In genomic region chr16:10313646-10314088, GRCm38 (mm10) we compare ENCODE assay signal across 8 mouse cellular contexts. TPM values are rescaled to one million over a fixed set of nuclear protein-coding genes. Genes with fewer than 3 reads are reported as not detected.
A peak's percentile ranks its signal among the peaks of the same experiment; 100 is the strongest.
DNase-seq lines count a peak whose midpoint lies in the region; ATAC-seq and TF ChIP-seq lines count a peak whose summit lies in the region.

Gene Emp2 (minus strand): TSS chr16:10313968.

- under 1% methylated on average over 35 of the region's 40 CpGs for WGBS in intestine, embryonic 14.5 days
- WGBS in limb, embryonic 11.5 days = under 1% methylated on average over 26 of the region's 40 CpGs
- 2% methylated on average over 14 of the region's 40 CpGs for WGBS in midbrain, embryonic 12.5 days

- DNase-seq in gastrocnemius, postnatal 36 days = peak; percentile 43 to 54
- peak; percentile 75 for DNase-seq in intestine, embryonic 14.5 days (ENCODE audit: low spot score)
- peak; percentile 66 for DNase-seq in limb, embryonic 11.5 days (ENCODE audit: low spot score)
- no peak for DNase-seq in cerebellum, adult 18-20 months

- TF ChIP-seq EP300 in ES-Bruce4 (IDR thresholded peaks at IDR 0.05; ENCODE audit: insufficient read depth, low read depth, low read length) = no peak

- H3K9me3 ChIP-seq in ES-Bruce4 (replicated peaks; ENCODE audit: control insufficient read depth, insufficient read depth, low read length, poor library complexity, severe bottlenecking) = no peaks in the 10 kb centered on the region
- no peaks in the 10 kb centered on the region for H3K9me3 ChIP-seq in intestine, embryonic 14.5 days (ENCODE audit: control insufficient read depth, low read length)
- no peaks in the 10 kb centered on the region for H3K9me3 ChIP-seq in limb, embryonic 11.5 days (ENCODE audit: control insufficient read depth, low read length)
- H3K9me3 ChIP-seq in midbrain, embryonic 12.5 days = no peaks in the 10 kb centered on the region

- H3K4me3 ChIP-seq in ES-Bruce4 (ENCODE audit: low read depth, low read length) = peak within 1 kb of the TSS; percentile 56
- H3K4me3 ChIP-seq in brown adipose tissue, adult 24 weeks (ENCODE audit: insufficient read depth, low read depth, low read length) = peak within 1 kb of the TSS; percentile 75
- H3K4me3 ChIP-seq in intestine, embryonic 14.5 days (ENCODE audit: low read depth, low read length) = peak within 1 kb of the TSS; percentile 53
- peak within 1 kb of the TSS; percentile 37 for H3K4me3 ChIP-seq in limb, embryonic 11.5 days (ENCODE audit: low read depth, low read length)
- peak within 1 kb of the TSS; percentile 50 for H3K4me3 ChIP-seq in midbrain, embryonic 12.5 days
- peak within 1 kb of the TSS; percentile 79 for H3K4me3 ChIP-seq in testis, adult 2 months (ENCODE audit: control insufficient read depth, low read depth, low read length)

- H3K27ac ChIP-seq in ES-Bruce4 (ENCODE audit: insufficient read depth, low read length) = no peak within 1 kb of the TSS
- H3K27ac ChIP-seq in brown adipose tissue, adult 24 weeks (replicated peaks; ENCODE audit: low read depth, low read length) = no peak within 1 kb of the TSS
- no peak within 1 kb of the TSS for H3K27ac ChIP-seq in intestine, embryonic 14.5 days (ENCODE audit: low read depth)
- no peak within 1 kb of the TSS for H3K27ac ChIP-seq in limb, embryonic 11.5 days (replicated peaks; ENCODE audit: low read depth, low read length)
- no peak within 1 kb of the TSS for H3K27ac ChIP-seq in midbrain, embryonic 12.5 days (replicated peaks)
- H3K27ac ChIP-seq in testis, adult 2 months (ENCODE audit: control insufficient read depth, insufficient read depth, low read depth, low read length) = no peak within 1 kb of the TSS

- H3K9ac ChIP-seq in ES-Bruce4 (ENCODE audit: low read depth, poor library complexity, severe bottlenecking) = peak within 1 kb of the TSS; percentile 33
- peak within 1 kb of the TSS; percentile 49 for H3K9ac ChIP-seq in intestine, embryonic 14.5 days (ENCODE audit: low read length)
- H3K9ac ChIP-seq in limb, embryonic 11.5 days (ENCODE audit: low read length) = peak within 1 kb of the TSS; percentile 58
- peak within 1 kb of the TSS; percentile 40 for H3K9ac ChIP-seq in midbrain, embryonic 12.5 days (replicated peaks)

- peaks cover 2% of the 10 kb centered on the region for H3K4me1 ChIP-seq in ES-Bruce4 (ENCODE audit: control insufficient read depth, insufficient read depth, low read length)
- H3K4me1 ChIP-seq in brown adipose tissue, adult 24 weeks (ENCODE audit: control insufficient read depth, insufficient read depth, insufficient read length, low read length) = no peaks in the 10 kb centered on the region
- H3K4me1 ChIP-seq in intestine, embryonic 14.5 days (replicated peaks; ENCODE audit: control insufficient read depth, insufficient read depth, low read length) = peaks cover 8% of the 10 kb centered on the region; the same call in 1 of the 2 replicates
- peaks cover 9% of the 10 kb centered on the region for H3K4me1 ChIP-seq in limb, embryonic 11.5 days (ENCODE audit: control insufficient read depth, insufficient read depth, low read length)
- peaks cover 7% of the 10 kb centered on the region; the same call in 1 of the 2 replicates for H3K4me1 ChIP-seq in midbrain, embryonic 12.5 days
- peaks cover 9% of the 10 kb centered on the region for H3K4me1 ChIP-seq in testis, adult 2 months (ENCODE audit: control insufficient read depth, insufficient read depth, low read length)

- peaks cover 2% of the 10 kb centered on the region; the same call in 1 of the 2 replicates for H3K27me3 ChIP-seq in ES-Bruce4 (ENCODE audit: control insufficient read depth, insufficient read depth, low read length, poor library complexity, severe bottlenecking)
- H3K27me3 ChIP-seq in intestine, embryonic 14.5 days (replicated peaks; ENCODE audit: control insufficient read depth, insufficient read depth, low read length) = no peaks in the 10 kb centered on the region
- H3K27me3 ChIP-seq in limb, embryonic 11.5 days (ENCODE audit: control insufficient read depth, insufficient read depth, low read length) = peaks cover 6% of the 10 kb centered on the region; the same call in 1 of the 2 replicates
- H3K27me3 ChIP-seq in midbrain, embryonic 12.5 days = peaks cover 35% of the 10 kb centered on the region
- no peaks in the 10 kb centered on the region for H3K27me3 ChIP-seq in testis, adult 2 months (ENCODE audit: control insufficient read depth, insufficient read depth, low read length)

- TF ChIP-seq CTCF in ES-Bruce4 (IDR thresholded peaks at IDR 0.05; ENCODE audit: low read depth, low read length) = no peak
- TF ChIP-seq CTCF in testis, adult 2 months (IDR thresholded peaks at IDR 0.05; ENCODE audit: control insufficient read depth, insufficient read depth, insufficient replicate concordance, low read depth, low read length) = no peak

- intact Hi-C loops in gastrocnemius, postnatal 36 days (cut with DNase I) = no loop called here

- ATAC-seq in intestine, embryonic 14.5 days (replicated peaks; ENCODE audit: low FRiP score, low TSS enrichment, low read depth) = peak; percentile 90
- ATAC-seq in limb, embryonic 11.5 days (ENCODE audit: insufficient number of reproducible peaks, low FRiP score, low TSS enrichment, low read depth) = peak; percentile 67; the same call in 1 of the 2 replicates
- peak; percentile 86 for ATAC-seq in midbrain, embryonic 12.5 days (ENCODE audit: low FRiP score, low read depth)

- TF ChIP-seq POLR2A in ES-Bruce4 (IDR thresholded peaks at IDR 0.05; ENCODE audit: insufficient read depth, low read length) = no peak
- no peak for TF ChIP-seq POLR2A in testis, adult 2 months (IDR thresholded peaks at IDR 0.05; ENCODE audit: control insufficient read depth, low read depth, low read length)

- H3K36me3 ChIP-seq in ES-Bruce4 (ENCODE audit: control insufficient read depth, insufficient read depth, low read length, poor library complexity, severe bottlenecking) = no peaks in the 10 kb centered on the region
- H3K36me3 ChIP-seq in intestine, embryonic 14.5 days (ENCODE audit: control insufficient read depth, insufficient read depth, low read length) = no peaks in the 10 kb centered on the region
- H3K36me3 ChIP-seq in limb, embryonic 11.5 days (ENCODE audit: control insufficient read depth, insufficient read depth, low read length) = no peaks in the 10 kb centered on the region
- H3K36me3 ChIP-seq in midbrain, embryonic 12.5 days = no peaks in the 10 kb centered on the region
- no peaks in the 10 kb centered on the region for H3K36me3 ChIP-seq in testis, adult 2 months (ENCODE audit: control insufficient read depth, insufficient read depth, low read length)

- peak within 1 kb of the TSS; percentile 89 for H3K4me2 ChIP-seq in intestine, embryonic 14.5 days (ENCODE audit: low read length)
- peak within 1 kb of the TSS; percentile 87 for H3K4me2 ChIP-seq in limb, embryonic 11.5 days (ENCODE audit: low read depth, severe bottlenecking)
- peak within 1 kb of the TSS; percentile 89 for H3K4me2 ChIP-seq in midbrain, embryonic 12.5 days (replicated peaks)

RNA-seq across cellular contexts. Expression of gene Emp2, which starts in this region (rescaled TPM):
- 22.3 and 22.7 TPM in 2 replicates for polyA plus RNA-seq in ES-Bruce4 (2011; ENCODE audit: insufficient read depth, insufficient read length, low read depth, missing spikeins)
- polyA plus RNA-seq in brown adipose tissue, adult 24 weeks (2012; ENCODE audit: insufficient read depth, insufficient read length, missing spikeins) = 4.8 and 4.9 TPM in 2 replicates
- 1 to 10 TPM; 4.3 to 4.9 TPM for total RNA-seq in gastrocnemius, postnatal 36 days (2021)
- polyA plus RNA-seq in intestine, embryonic 14.5 days (2014; fragmentation: Nextera tagmentation; extraction: Ambion mirVana) = 21.4 and 24.0 TPM in 2 replicates
- polyA plus RNA-seq in limb, embryonic 11.5 days (2014; fragmentation: Nextera tagmentation; extraction: Ambion mirVana) = 5.8 and 8.4 TPM in 2 replicates
- 2.9 and 4.4 TPM in 2 replicates for polyA plus RNA-seq in midbrain, embryonic 12.5 days (2016; fragmentation: Nextera tagmentation; extraction: Ambion mirVana)
- 1.7 and 2.8 TPM in 2 replicates for polyA plus RNA-seq in testis, adult 2 months (2012; rRNA removed)

Comparison
In these comparisons a context has a peak if more than half of its experiments do, and no peak if none do; other contexts are left out.
1. DNase-seq: peak in gastrocnemius, postnatal 36 days (2 of 2), intestine, embryonic 14.5 days (single experiment) and limb, embryonic 11.5 days (single experiment); none in cerebellum, adult 18-20 months (0 of 2).
2. Peak in every context shown above with its lines, with median percentiles within 50 percentile points of each other: H3K4me3 ChIP-seq, H3K9ac ChIP-seq, ATAC-seq and H3K4me2 ChIP-seq.